Mouse (Mus musculus) cortical plate, adult 2 months (tissue): Measurements from ENCODE around the gene Hoxc6.

ENCODE experiments used
- CTCF ChIP-seq: fragments of 200-500 bp; IDR thresholded peaks from 2 replicates; pipeline ENCODE4 v1.5.1; 2011; ENCODE audit warnings: mild to moderate bottlenecking, control low read depth, low read length; ENCODE audit not compliant: insufficient read depth; ENCODE audit errors: extremely low read depth
- POLR2A ChIP-seq: fragments of 200-500 bp; IDR thresholded peaks from 2 replicates; pipeline ENCODE4 v1.6.1; 2011; ENCODE audit warnings: mild to moderate bottlenecking, low read length, control low read depth; ENCODE audit not compliant: insufficient read depth; ENCODE audit errors: extremely low read depth

DNA sequence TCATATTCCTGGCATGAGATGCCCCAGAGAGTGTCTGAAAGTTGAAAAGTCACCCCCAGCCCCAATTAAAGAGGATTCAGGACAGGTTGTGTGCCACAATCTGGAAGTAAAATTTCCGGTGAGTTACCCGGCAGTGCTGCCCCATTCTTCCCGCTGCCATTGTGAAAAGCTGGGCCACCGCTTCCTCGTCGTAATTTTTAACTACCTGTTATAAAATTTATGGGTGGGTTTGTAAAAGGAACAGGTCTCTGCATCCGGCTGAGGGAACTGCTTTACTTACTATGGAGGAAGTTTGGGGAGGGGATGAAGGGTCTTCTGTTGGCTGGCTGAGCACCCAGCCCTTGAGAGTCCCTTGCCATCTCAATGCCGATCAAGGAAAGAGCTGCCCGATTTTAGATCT lies 1.5 kb upstream of the Hoxc6 start:
- TF ChIP-seq CTCF (no peak), POLR2A (no peak)
